ENCODE assay signal across 15 mouse cellular contexts in the genomic region with DNA sequence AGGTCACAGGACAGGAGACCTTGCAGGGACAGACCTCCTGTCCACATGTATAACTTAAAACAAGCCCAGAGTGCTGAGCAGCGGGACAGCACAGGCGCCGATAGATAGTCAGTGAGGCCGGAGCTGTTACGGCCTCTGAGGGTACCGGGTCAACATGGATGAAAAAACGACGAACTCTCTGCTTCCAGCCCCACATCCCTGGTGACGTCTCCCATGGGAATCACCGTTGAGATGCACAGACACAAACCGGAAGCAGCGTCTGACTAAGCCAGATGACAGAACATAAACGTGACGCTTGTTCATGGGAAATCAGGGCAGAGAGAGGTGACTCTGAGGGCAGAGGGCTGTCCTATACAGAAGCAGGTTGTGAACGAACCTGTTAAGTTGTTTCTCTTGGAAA.
"Had no signal": no experiment of that assay in that cellular context is flagged by ENCODE, and none has a peak within 500 bp of the region (broad histone marks: within the 10 kb centered on the region; RNA-seq: fewer than 3 reads in every experiment).

No protein-coding gene starts in this region.

- H3K27ac ChIP-seq: liver, embryonic 13.5 days; midbrain, embryonic 12.5 days; midbrain, embryonic 15.5 days; neural tube, embryonic 12.5 days; neural tube, embryonic 15.5 days had no signal

- ATAC-seq: midbrain, embryonic 15.5 days had no signal

- H3K27me3 ChIP-seq: liver, embryonic 13.5 days; midbrain, embryonic 12.5 days; midbrain, embryonic 15.5 days; neural tube, embryonic 12.5 days had no signal

- H3K4me1 ChIP-seq: liver, embryonic 13.5 days; midbrain, embryonic 12.5 days; midbrain, embryonic 15.5 days; neural tube, embryonic 12.5 days; neural tube, embryonic 15.5 days had no signal

- H3K4me3 ChIP-seq: liver, embryonic 13.5 days; midbrain, embryonic 12.5 days; midbrain, embryonic 15.5 days; neural tube, embryonic 12.5 days; neural tube, embryonic 15.5 days had no signal

- H3K4me2 ChIP-seq: liver, embryonic 13.5 days; midbrain, embryonic 12.5 days; midbrain, embryonic 15.5 days; neural tube, embryonic 12.5 days; neural tube, embryonic 15.5 days had no signal

- H3K9me3 ChIP-seq: liver, embryonic 13.5 days; midbrain, embryonic 12.5 days; midbrain, embryonic 15.5 days; neural tube, embryonic 12.5 days; neural tube, embryonic 15.5 days had no signal

- DNase-seq: kidney, adult 18-20 months; kidney, adult 9 months; kidney, postnatal 14 days; kidney, postnatal 4 days; liver, embryonic 13.5 days; lung, adult 2 months; lung, postnatal 10 days; lung, postnatal 36 days; thymus, adult 2 months; thymus, postnatal 14 days; thymus, postnatal 4 days had no signal

- H3K36me3 ChIP-seq: liver, embryonic 13.5 days; midbrain, embryonic 12.5 days; midbrain, embryonic 15.5 days; neural tube, embryonic 12.5 days; neural tube, embryonic 15.5 days had no signal

- H3K9ac ChIP-seq: liver, embryonic 13.5 days; midbrain, embryonic 12.5 days; midbrain, embryonic 15.5 days; neural tube, embryonic 12.5 days; neural tube, embryonic 15.5 days had no signal
